Mouse (Mus musculus) limb, embryonic 12.5 days (tissue): ENCODE measurements around the gene Rorc. TPM values are rescaled to one million over a fixed set of nuclear protein-coding genes. Genes with fewer than 3 reads are reported as not detected.

Experiments
- ATAC-seq: fragments of 200-750 bp; cut with Nextera tagmentation; 2 replicates; pipeline ENCODE4 v1.8.0; 2017; ENCODE audit warnings: low read depth, moderate TSS enrichment; ENCODE audit not compliant: insufficient number of reproducible peaks, insufficient read depth, low FRiP score, low TSS enrichment
- H3K27ac ChIP-seq: fragments of 300-500 bp; sonication (generic); 2 replicates; pipeline ENCODE4 v1.5.1; 2016; ENCODE audit warnings: mild to moderate bottlenecking, moderate library complexity
- H3K27me3 ChIP-seq: fragments of 300-500 bp; sonication (generic); 2 replicates; pipeline ENCODE4 v1.6.1; 2016; ENCODE audit warnings: mild to moderate bottlenecking, moderate library complexity
- H3K36me3 ChIP-seq: fragments of 300-500 bp; sonication (generic); 2 replicates; pipeline ENCODE4 v1.6.1; 2016; ENCODE audit warnings: mild to moderate bottlenecking, moderate library complexity
- H3K4me1 ChIP-seq: fragments of 300-500 bp; sonication (generic); replicated peaks from 2 replicates; pipeline ENCODE4 v1.6.1; 2016
- H3K4me2 ChIP-seq: fragments of 300-500 bp; sonication (generic); 2 replicates; pipeline ENCODE4 v1.6.1; 2016; ENCODE audit warnings: mild to moderate bottlenecking, moderate library complexity
- H3K4me3 ChIP-seq: fragments of 300-500 bp; sonication (generic); replicated peaks from 2 replicates; pipeline ENCODE4 v1.5.1; 2016; ENCODE audit warnings: mild to moderate bottlenecking
- H3K9ac ChIP-seq: fragments of 300-500 bp; sonication (generic); replicated peaks from 2 replicates; pipeline ENCODE4 v1.6.1; 2016; ENCODE audit warnings: mild to moderate bottlenecking, moderate library complexity
- H3K9me3 ChIP-seq: fragments of 300-500 bp; sonication (generic); 2 replicates; pipeline ENCODE4 v1.6.1; 2016; ENCODE audit warnings: mild to moderate bottlenecking, moderate library complexity
- WGBS: fragments of 180-500 bp; shearing (Covaris S2); methylation state at CpG from one replicate; pipeline ENCODE4 v1.1.7; 2016; 5-methylcytosine and 5-hydroxymethylcytosine counted together
- polyA plus RNA-seq: library from polyadenylated mRNA; unstranded; fragments of >200 nt; fragmentation: Nextera tagmentation; extraction: Ambion mirVana; gene quantifications from 2 replicates; pipeline ENCODE4 v1.2.1, GENCODE M21; 2016

The Rorc gene
- polyA plus RNA-seq, 1 experiment from 2014 or later: 1.1 TPM

GRCm38 (mm10) chr3:94392128-94392527 lies 19.5 kb downstream of the Rorc start:
- no peak for ATAC-seq
- no peaks in the 10 kb centered on the region for H3K9me3 ChIP-seq
- H3K27me3 ChIP-seq: peaks cover 19% of the 10 kb centered on the region
- no peaks in the 10 kb centered on the region for H3K4me1 ChIP-seq
- no peak overlapping the region for H3K9ac ChIP-seq
- 83% methylated on average over 2 of the region's 2 CpGs for WGBS
- H3K4me3 ChIP-seq: no peak overlapping the region
- H3K4me2 ChIP-seq: no peak overlapping the region
- H3K27ac ChIP-seq: no peak overlapping the region
- no peaks in the 10 kb centered on the region for H3K36me3 ChIP-seq

- Histone ChIP-seq H3K4me1 (no peaks in the 10 kb centered on the region), H3K4me2 (no peak overlapping the region), H3K9me3 (no peaks in the 10 kb centered on the region), H3K27ac (no peak overlapping the region), H3K36me3 (no peaks in the 10 kb centered on the region), H3K4me3 (no peak overlapping the region), H3K9ac (no peak overlapping the region), H3K27me3 (peaks cover 29% of the 10 kb centered on the region)
- peak; percentile 63; the same call in 1 of the 2 replicates for ATAC-seq
- WGBS: 66% methylated on average over 4 of the region's 4 CpGs
These were observed 20.5 kb downstream of the Rorc start for GRCm38 (mm10) chr3:94393049-94393448.

GRCm38 (mm10) chr3:94396336-94396735 lies 23.7 kb downstream of the Rorc start:
- H3K9ac ChIP-seq: no peak overlapping the region
- H3K27me3 ChIP-seq: peaks cover 61% of the 10 kb centered on the region
- no peak overlapping the region for H3K27ac ChIP-seq
- no peak for ATAC-seq
- H3K4me1 ChIP-seq: 0 out of 2 replicates have a peak, but pooled peaks cover 2% of the 10 kb centered on the region
- H3K36me3 ChIP-seq: no peaks in the 10 kb centered on the region
- H3K4me3 ChIP-seq: no peak overlapping the region
- 72% methylated on average over 1 of the region's 1 CpGs for WGBS
- H3K9me3 ChIP-seq: no peaks in the 10 kb centered on the region
- no peak overlapping the region for H3K4me2 ChIP-seq

GRCm38 (mm10) chr3:94396851-94397250 lies 24.3 kb downstream of the Rorc start:
- Histone ChIP-seq H3K27ac (no peak overlapping the region), H3K4me1 (0 out of 2 replicates have a peak, but pooled peaks cover 2% of the 10 kb centered on the region), H3K4me3 (no peak overlapping the region), H3K9me3 (no peaks in the 10 kb centered on the region), H3K27me3 (peaks cover 66% of the 10 kb centered on the region), H3K9ac (no peak overlapping the region), H3K4me2 (no peak overlapping the region), H3K36me3 (no peaks in the 10 kb centered on the region)
- ATAC-seq: no peak
- WGBS: 80% methylated on average over 4 of the region's 4 CpGs

GRCm38 (mm10) chr3:94398217-94398616 lies 25.6 kb downstream of the Rorc start, which contains the start of gene Lingo4:
Gene Lingo4, plus strand, starts transcription at chr3:94398517.
- no peak for ATAC-seq
- Histone ChIP-seq H3K4me1 (0 out of 2 replicates have a peak, but pooled peaks cover 2% of the 10 kb centered on the region), H3K4me3 (peak within 1 kb of the TSS; percentile 24), H3K27ac (no peak within 1 kb of the TSS), H3K27me3 (peaks cover 80% of the 10 kb centered on the region), H3K4me2 (peak within 1 kb of the TSS; percentile 51), H3K36me3 (no peaks in the 10 kb centered on the region), H3K9ac (0 out of 2 replicates have a peak within 1 kb of the TSS, but pooled peaks have one; percentile 31), H3K9me3 (no peaks in the 10 kb centered on the region)
- 66% methylated on average over 6 of the region's 6 CpGs for WGBS

- 3% methylated on average over 20 of the region's 20 CpGs for WGBS
- 0 out of 2 replicates have a peak overlapping the region, but pooled peaks have one; percentile 31 for H3K9ac ChIP-seq
- no peaks in the 10 kb centered on the region for H3K9me3 ChIP-seq
- peaks cover 87% of the 10 kb centered on the region for H3K27me3 ChIP-seq
- H3K36me3 ChIP-seq: no peaks in the 10 kb centered on the region
- H3K27ac ChIP-seq: no peak overlapping the region
- ATAC-seq: no peak
- H3K4me1 ChIP-seq: 0 out of 2 replicates have a peak, but pooled peaks cover 2% of the 10 kb centered on the region
- H3K4me3 ChIP-seq: peak overlapping the region; percentile 24
- peak overlapping the region; percentile 51 for H3K4me2 ChIP-seq
These were observed 26.4 kb downstream of the Rorc start for GRCm38 (mm10) chr3:94398943-94399481.

- ATAC-seq: no peak
- peaks cover 7% of the 10 kb centered on the region; the same call in 1 of the 2 replicates for H3K4me1 ChIP-seq
- no peaks in the 10 kb centered on the region for H3K36me3 ChIP-seq
- peaks cover 93% of the 10 kb centered on the region for H3K27me3 ChIP-seq
- WGBS: 51% methylated on average over 5 of the region's 5 CpGs
- H3K27ac ChIP-seq: no peak overlapping the region
- H3K9me3 ChIP-seq: no peaks in the 10 kb centered on the region
- H3K4me3 ChIP-seq: no peak overlapping the region
- no peak overlapping the region for H3K4me2 ChIP-seq
- no peak overlapping the region for H3K9ac ChIP-seq
These were observed 27.2 kb downstream of the Rorc start for GRCm38 (mm10) chr3:94399663-94400310.

- peaks cover 13% of the 10 kb centered on the region; the same call in 1 of the 2 replicates for H3K4me1 ChIP-seq
- H3K9me3 ChIP-seq: no peaks in the 10 kb centered on the region
- ATAC-seq: no peak
- H3K27ac ChIP-seq: no peak overlapping the region
- no peak overlapping the region for H3K4me2 ChIP-seq
- no peaks in the 10 kb centered on the region for H3K36me3 ChIP-seq
- 67% methylated on average over 8 of the region's 8 CpGs for WGBS
- H3K9ac ChIP-seq: no peak overlapping the region
- H3K27me3 ChIP-seq: peaks cover 81% of the 10 kb centered on the region
- H3K4me3 ChIP-seq: no peak overlapping the region
These were observed 29.9 kb downstream of the Rorc start for GRCm38 (mm10) chr3:94402451-94402850.

- Histone ChIP-seq H3K27ac (no peak overlapping the region), H3K27me3 (peaks cover 61% of the 10 kb centered on the region), H3K36me3 (no peaks in the 10 kb centered on the region), H3K9me3 (no peaks in the 10 kb centered on the region), H3K4me1 (peaks cover 11% of the 10 kb centered on the region; the same call in 1 of the 2 replicates), H3K9ac (no peak overlapping the region), H3K4me2 (no peak overlapping the region), H3K4me3 (no peak overlapping the region)
- 16% methylated on average over 7 of the region's 7 CpGs for WGBS
- ATAC-seq: no peak
These were observed 31.9 kb downstream of the Rorc start for GRCm38 (mm10) chr3:94404366-94405054.

- Histone ChIP-seq H3K27me3 (peaks cover 51% of the 10 kb centered on the region), H3K4me3 (no peak overlapping the region), H3K9ac (no peak overlapping the region), H3K27ac (no peak overlapping the region), H3K4me2 (no peak overlapping the region), H3K9me3 (no peaks in the 10 kb centered on the region), H3K36me3 (no peaks in the 10 kb centered on the region), H3K4me1 (peaks cover 11% of the 10 kb centered on the region; the same call in 1 of the 2 replicates)
- no peak for ATAC-seq
- 67% methylated on average over 4 of the region's 4 CpGs for WGBS
These were observed 33.0 kb downstream of the Rorc start for GRCm38 (mm10) chr3:94405561-94405960.

GRCm38 (mm10) chr3:94412530-94412929 lies 39.9 kb downstream of the Rorc start:
- peak; percentile 27; the same call in 1 of the 2 replicates for ATAC-seq
- Histone ChIP-seq H3K4me2 (peak overlapping the region; percentile 80), H3K9me3 (no peaks in the 10 kb centered on the region), H3K36me3 (no peaks in the 10 kb centered on the region), H3K4me3 (peak overlapping the region; percentile 40), H3K27me3 (peaks cover 8% of the 10 kb centered on the region), H3K9ac (no peak overlapping the region), H3K27ac (no peak overlapping the region), H3K4me1 (peaks cover 9% of the 10 kb centered on the region)
- WGBS: 9% methylated on average over 25 of the region's 25 CpGs
